Mouse (Mus musculus): ENCODE measurements around the gene Npr1.

- TF ChIP-seq ZNF384 (IDR thresholded peaks at IDR 0.05; ENCODE audit: low read depth, low read length) (no peak), CHD2 (IDR thresholded peaks at IDR 0.05; ENCODE audit: low read depth, low read length) (no peak), MAFK (IDR thresholded peaks at IDR 0.05; ENCODE audit: insufficient read depth, low read depth, low read length) (no peak)
These were observed 48.3 kb upstream of the Npr1 start, which contains the start of the genes S100a1 and S100a13 for GRCm38 (mm10) chr3:90513796-90514590.
